Mouse (Mus musculus) hindbrain, embryonic 14.5 days (tissue): ENCODE data around the gene Nav2. TPM values are rescaled to one million over a fixed set of nuclear protein-coding genes. Genes with fewer than 3 reads are reported as not detected.
A peak's percentile ranks its signal among the peaks of the same experiment; 100 is the strongest.

Source experiments
- ATAC-seq: fragments of 200-750 bp; cut with Nextera tagmentation; 2 replicates; pipeline ENCODE4 v1.8.0; 2017; ENCODE audit warnings: moderate number of reproducible peaks, mild to moderate bottlenecking, moderate TSS enrichment, moderate library complexity; ENCODE audit not compliant: low FRiP score
- DNase-seq: peaks from one replicate; pipeline ENCODE4 v3.0.0-alpha.2; 2015; ENCODE audit warnings: low spot score
- H3K27ac ChIP-seq: fragments of 300-500 bp; sonication (generic); 2 replicates; pipeline ENCODE4 v1.5.1; 2014; ENCODE audit warnings: mild to moderate bottlenecking, moderate library complexity
- H3K27me3 ChIP-seq: fragments of 300-500 bp; sonication (generic); 2 replicates; pipeline ENCODE4 v1.6.1; 2014; ENCODE audit warnings: mild to moderate bottlenecking, low read length, mixed read lengths; ENCODE audit not compliant: control insufficient read depth, insufficient read depth
- H3K36me3 ChIP-seq: fragments of 300-500 bp; sonication (generic); replicated peaks from 2 replicates; pipeline ENCODE4 v1.6.1; 2014; ENCODE audit not compliant: control insufficient read depth, insufficient read depth
- H3K4me1 ChIP-seq: fragments of 300-500 bp; sonication (generic); replicated peaks from 2 replicates; pipeline ENCODE4 v1.6.1; 2014; ENCODE audit warnings: antibody characterized with exemption, low read length, mixed read lengths; ENCODE audit not compliant: control insufficient read depth, insufficient read depth
- H3K4me2 ChIP-seq: fragments of 300-500 bp; sonication (generic); replicated peaks from 2 replicates; pipeline ENCODE4 v1.6.1; 2014; ENCODE audit warnings: mild to moderate bottlenecking, moderate library complexity
- H3K4me3 ChIP-seq: fragments of 300-500 bp; sonication (generic); replicated peaks from 2 replicates; pipeline ENCODE4 v1.5.1; 2014; ENCODE audit warnings: mild to moderate bottlenecking, low read length
- H3K9ac ChIP-seq: fragments of 300-500 bp; sonication (generic); 2 replicates; pipeline ENCODE4 v1.6.1; 2014
- H3K9me3 ChIP-seq: fragments of 300-500 bp; sonication (generic); 2 replicates; pipeline ENCODE4 v1.6.1; 2016; ENCODE audit warnings: low read length; ENCODE audit not compliant: control insufficient read depth
- WGBS: fragments of 180-500 bp; shearing (Covaris S2); extraction: QIAGEN DNeasy Blood & Tissue Kit; methylation state at CpG from one replicate; pipeline ENCODE4 v1.1.7; 2014; 5-methylcytosine and 5-hydroxymethylcytosine counted together
- polyA plus RNA-seq: library from polyadenylated mRNA; unstranded; fragments of >200 nt; fragmentation: Nextera tagmentation; extraction: Ambion mirVana; gene quantifications from 2 replicates; pipeline ENCODE4 v1.2.1, GENCODE M21; 2014

Nav2 gene
- polyA plus RNA-seq, 1 experiment from 2014 or later = 28.2 TPM

- WGBS = 66% methylated on average over 4 of the region's 4 CpGs
- Histone ChIP-seq H3K4me1 (peaks cover 10% of the 10 kb centered on the region; the same call in 1 of the 2 replicates), H3K9me3 (no peaks in the 10 kb centered on the region), H3K4me3 (no peak overlapping the region), H3K4me2 (no peak overlapping the region), H3K36me3 (no peaks in the 10 kb centered on the region), H3K27me3 (no peaks in the 10 kb centered on the region), H3K9ac (no peak overlapping the region), H3K27ac (no peak overlapping the region)
- DNase-seq (no peak), ATAC-seq (no peak)
Measured at GRCm38 (mm10) chr7:49178217-49178616, 269.7 kb downstream of the Nav2 start.

- peaks cover 25% of the 10 kb centered on the region for H3K4me1 ChIP-seq
- H3K9me3 ChIP-seq = no peaks in the 10 kb centered on the region
Measured at GRCm38 (mm10) chr7:49181010-49181409, 272.5 kb downstream of the Nav2 start.

DNA sequence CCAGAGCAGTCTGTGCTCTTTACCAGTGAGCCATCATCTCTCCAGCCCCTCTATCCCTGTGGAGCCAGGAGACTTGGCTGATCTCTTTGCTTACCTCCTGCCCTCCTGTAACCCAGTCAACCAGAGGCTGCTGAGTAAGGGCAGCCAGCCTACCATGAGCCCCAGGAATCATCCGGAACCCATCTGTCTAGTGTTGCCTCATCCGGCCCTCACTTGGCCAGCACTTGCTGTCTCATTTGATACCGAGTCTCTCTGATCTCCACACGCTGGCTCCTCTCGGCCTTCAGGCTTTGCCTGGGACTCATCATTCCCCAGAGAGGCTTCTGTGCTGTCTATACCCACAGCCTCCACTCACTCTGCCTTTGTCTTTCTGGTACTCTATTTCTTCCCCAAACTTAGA, 273.9 kb downstream of the Nav2 start:
- Histone ChIP-seq H3K4me1 (peaks cover 17% of the 10 kb centered on the region), H3K36me3 (no peaks in the 10 kb centered on the region), H3K4me3 (no peak overlapping the region), H3K27me3 (no peaks in the 10 kb centered on the region), H3K9ac (no peak overlapping the region), H3K27ac (no peak overlapping the region), H3K9me3 (no peaks in the 10 kb centered on the region), H3K4me2 (no peak overlapping the region)
- ATAC-seq (no peak), DNase-seq (no peak)
- 70% methylated on average over 5 of the region's 5 CpGs for WGBS

More at GRCm38 (mm10) chr7:49181010-49181409, 272.5 kb downstream of the Nav2 start:
- ATAC-seq (no peak), DNase-seq (no peak)
- no peak overlapping the region for H3K4me3 ChIP-seq
- WGBS = 81% methylated on average over 8 of the region's 8 CpGs
- H3K27me3 ChIP-seq = no peaks in the 10 kb centered on the region
- H3K4me2 ChIP-seq = no peak overlapping the region
- no peaks in the 10 kb centered on the region for H3K36me3 ChIP-seq
- H3K27ac ChIP-seq = no peak overlapping the region
- H3K9ac ChIP-seq = no peak overlapping the region

GRCm38 (mm10) chr7:49183696-49184095, 275.2 kb downstream of the Nav2 start:
- no peaks in the 10 kb centered on the region for H3K9me3 ChIP-seq
- no peak overlapping the region for H3K27ac ChIP-seq
- H3K4me2 ChIP-seq = no peak overlapping the region
- no peaks in the 10 kb centered on the region for H3K27me3 ChIP-seq
- WGBS = 52% methylated on average over 5 of the region's 5 CpGs
- peaks cover 20% of the 10 kb centered on the region for H3K4me1 ChIP-seq
- H3K4me3 ChIP-seq = no peak overlapping the region
- no peak overlapping the region for H3K9ac ChIP-seq
- H3K36me3 ChIP-seq = no peaks in the 10 kb centered on the region
- no peak for ATAC-seq
- no peak for DNase-seq

GRCm38 (mm10) chr7:49185991-49186390, 277.5 kb downstream of the Nav2 start:
- H3K27ac ChIP-seq = no peak overlapping the region
- H3K36me3 ChIP-seq = no peaks in the 10 kb centered on the region
- H3K27me3 ChIP-seq = no peaks in the 10 kb centered on the region
- ATAC-seq = no peak
- no peak for DNase-seq
- no peaks in the 10 kb centered on the region for H3K9me3 ChIP-seq
- H3K4me2 ChIP-seq = no peak overlapping the region
- no peak overlapping the region for H3K9ac ChIP-seq
- 92% methylated on average over 5 of the region's 5 CpGs for WGBS
- H3K4me3 ChIP-seq = no peak overlapping the region
- peaks cover 37% of the 10 kb centered on the region for H3K4me1 ChIP-seq

DNA sequence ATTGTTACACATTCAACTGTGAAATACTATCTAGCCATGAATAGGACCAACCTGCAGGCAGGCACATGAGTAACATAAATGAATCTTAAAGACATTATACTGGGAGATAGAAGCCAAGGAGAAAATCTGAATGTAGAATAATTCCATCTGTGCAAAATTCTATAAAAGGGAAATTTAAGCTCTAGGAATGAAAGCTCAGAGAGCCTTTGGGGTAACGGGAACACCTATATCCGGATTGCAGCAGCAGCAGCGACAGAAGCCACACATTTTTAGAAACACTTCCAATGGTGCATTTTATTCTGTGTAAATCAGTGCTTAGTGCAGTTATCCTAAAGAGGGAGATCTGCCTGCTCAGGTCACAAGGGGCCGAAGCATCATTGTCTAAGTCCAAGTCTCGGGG, 280.8 kb downstream of the Nav2 start:
- ATAC-seq = no peak
- 85% methylated on average over 5 of the region's 5 CpGs for WGBS
- Histone ChIP-seq H3K27ac (no peak overlapping the region), H3K27me3 (no peaks in the 10 kb centered on the region), H3K4me1 (peaks cover 45% of the 10 kb centered on the region), H3K9ac (no peak overlapping the region), H3K9me3 (no peaks in the 10 kb centered on the region), H3K4me2 (no peak overlapping the region), H3K4me3 (no peak overlapping the region), H3K36me3 (no peaks in the 10 kb centered on the region)
- no peak for DNase-seq

DNA sequence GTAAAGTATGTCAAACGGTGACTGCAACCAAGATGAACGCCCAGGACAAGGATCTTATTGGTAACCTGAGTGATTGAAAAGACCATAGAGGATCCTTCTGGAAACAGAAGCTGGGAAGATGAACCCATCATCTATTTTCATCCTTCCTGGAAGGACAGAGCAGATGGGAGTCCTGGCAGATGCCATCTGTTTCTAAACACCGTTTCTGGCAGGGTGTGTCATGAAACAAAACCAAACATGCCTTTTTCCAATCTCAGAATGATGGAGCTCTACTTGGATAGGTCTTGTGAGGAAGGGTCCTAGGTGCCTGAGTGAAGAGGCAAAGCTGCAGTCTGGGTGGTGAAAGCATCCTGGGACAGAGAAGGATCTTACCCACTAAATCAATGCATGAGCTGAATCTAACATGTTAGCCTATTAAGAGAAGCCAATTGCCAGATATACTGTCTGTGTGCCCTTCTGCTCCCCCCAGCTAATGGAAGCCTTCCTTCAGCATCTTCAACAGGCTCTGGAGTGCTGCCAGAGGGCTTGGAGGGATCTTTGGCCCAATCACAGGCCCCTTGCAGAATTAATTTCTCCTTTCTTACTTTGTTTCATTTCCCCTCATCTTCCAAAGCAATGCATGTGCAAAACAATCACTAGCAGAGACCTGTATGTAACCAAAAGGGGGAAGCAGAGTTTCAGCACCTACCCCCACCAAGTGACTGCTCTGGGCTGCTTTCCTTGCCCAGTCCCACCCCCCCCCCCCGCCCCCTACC, 281.9 kb downstream of the Nav2 start:
- WGBS = 78% methylated on average over 4 of the region's 4 CpGs
- peaks cover 37% of the 10 kb centered on the region for H3K4me1 ChIP-seq
- H3K36me3 ChIP-seq = no peaks in the 10 kb centered on the region
- H3K4me3 ChIP-seq = no peak overlapping the region
- no peak overlapping the region; the same call in 1 of the 2 replicates for H3K4me2 ChIP-seq
- no peaks in the 10 kb centered on the region for H3K27me3 ChIP-seq
- no peaks in the 10 kb centered on the region for H3K9me3 ChIP-seq
- no peak for ATAC-seq
- no peak for DNase-seq
- H3K9ac ChIP-seq = 0 out of 2 replicates have a peak overlapping the region, but pooled peaks have one; percentile 14
- H3K27ac ChIP-seq = peak overlapping the region; percentile 79

DNA sequence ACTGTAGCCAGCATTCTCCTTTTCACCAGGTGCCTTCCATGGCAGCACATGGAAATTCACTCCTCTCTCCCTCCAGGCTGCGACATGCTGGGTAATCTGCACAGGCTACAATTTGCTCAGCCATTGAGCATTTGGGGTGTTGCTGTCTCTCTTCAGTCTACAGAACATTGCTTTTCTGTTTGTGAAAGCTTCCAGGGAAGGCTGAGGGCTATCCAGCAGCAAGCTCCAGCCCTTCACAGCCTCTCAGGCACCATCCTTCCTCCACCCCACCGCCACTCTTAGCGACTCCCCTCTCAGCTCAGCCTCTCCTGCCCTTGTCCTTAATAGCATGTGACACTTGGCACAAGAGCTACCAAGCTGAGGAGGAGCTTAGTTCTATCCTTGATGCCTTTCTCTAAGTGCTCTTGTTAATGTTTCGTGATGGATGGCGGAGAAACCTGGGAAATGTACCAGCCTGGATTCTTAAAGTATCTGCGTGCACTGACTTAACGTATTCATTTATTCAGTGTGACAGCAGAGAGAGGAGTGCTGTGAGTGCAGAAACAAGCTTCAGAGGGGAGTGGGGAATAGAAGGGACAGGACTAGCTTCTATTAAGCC, 282.7 kb downstream of the Nav2 start:
- DNase-seq (peak; percentile 59), ATAC-seq (peak; percentile 61)
- Histone ChIP-seq H3K36me3 (no peaks in the 10 kb centered on the region), H3K27ac (peak overlapping the region; percentile 79), H3K9me3 (no peaks in the 10 kb centered on the region), H3K9ac (peak overlapping the region; percentile 14; the same call in 1 of the 2 replicates), H3K4me3 (no peak overlapping the region), H3K4me1 (peaks cover 37% of the 10 kb centered on the region), H3K27me3 (no peaks in the 10 kb centered on the region), H3K4me2 (peak overlapping the region; percentile 23; the same call in 1 of the 2 replicates)
- WGBS = 32% methylated on average over 7 of the region's 7 CpGs

DNA sequence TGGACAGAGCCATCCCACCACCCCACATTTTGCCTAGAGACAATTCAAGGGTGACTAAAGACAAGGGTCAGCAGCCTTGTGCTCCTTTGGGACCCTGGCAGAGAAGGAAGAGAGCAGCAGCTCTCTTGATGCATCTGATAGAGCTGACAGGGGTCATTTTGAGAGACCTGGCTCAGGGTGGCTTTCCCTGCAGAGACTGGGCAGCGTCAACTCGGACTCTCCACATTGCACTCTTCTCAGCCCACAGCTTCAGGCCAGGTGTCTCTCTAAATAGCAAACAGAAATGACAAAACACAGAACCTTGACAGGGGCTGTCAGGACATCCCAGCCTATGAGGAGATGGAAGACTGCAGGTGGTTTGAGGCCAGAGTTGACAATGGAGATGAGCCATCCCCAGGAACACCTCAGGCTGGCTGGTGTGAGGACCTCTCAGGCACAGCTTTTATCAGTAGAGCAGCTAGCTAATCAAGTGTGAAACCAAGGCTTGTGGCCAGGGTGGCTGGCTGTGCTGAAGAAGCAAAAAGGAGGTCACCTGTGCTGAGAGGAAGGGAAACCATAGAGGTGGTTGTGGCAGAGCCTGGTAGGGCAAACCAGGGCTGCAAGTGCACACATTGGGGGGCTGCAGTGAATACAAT, 283.7 kb downstream of the Nav2 start:
- no peak for DNase-seq
- peak overlapping the region; percentile 79 for H3K27ac ChIP-seq
- no peak for ATAC-seq
- peaks cover 37% of the 10 kb centered on the region for H3K4me1 ChIP-seq
- no peak overlapping the region for H3K4me3 ChIP-seq
- H3K4me2 ChIP-seq = no peak overlapping the region
- H3K9me3 ChIP-seq = no peaks in the 10 kb centered on the region
- WGBS = 91% methylated on average over 2 of the region's 2 CpGs
- H3K36me3 ChIP-seq = no peaks in the 10 kb centered on the region
- no peaks in the 10 kb centered on the region for H3K27me3 ChIP-seq
- H3K9ac ChIP-seq = 0 out of 2 replicates have a peak overlapping the region, but pooled peaks have one; percentile 43
